Mouse (Mus musculus): ENCODE data around the gene Jade2.

The Jade2 gene

DNA sequence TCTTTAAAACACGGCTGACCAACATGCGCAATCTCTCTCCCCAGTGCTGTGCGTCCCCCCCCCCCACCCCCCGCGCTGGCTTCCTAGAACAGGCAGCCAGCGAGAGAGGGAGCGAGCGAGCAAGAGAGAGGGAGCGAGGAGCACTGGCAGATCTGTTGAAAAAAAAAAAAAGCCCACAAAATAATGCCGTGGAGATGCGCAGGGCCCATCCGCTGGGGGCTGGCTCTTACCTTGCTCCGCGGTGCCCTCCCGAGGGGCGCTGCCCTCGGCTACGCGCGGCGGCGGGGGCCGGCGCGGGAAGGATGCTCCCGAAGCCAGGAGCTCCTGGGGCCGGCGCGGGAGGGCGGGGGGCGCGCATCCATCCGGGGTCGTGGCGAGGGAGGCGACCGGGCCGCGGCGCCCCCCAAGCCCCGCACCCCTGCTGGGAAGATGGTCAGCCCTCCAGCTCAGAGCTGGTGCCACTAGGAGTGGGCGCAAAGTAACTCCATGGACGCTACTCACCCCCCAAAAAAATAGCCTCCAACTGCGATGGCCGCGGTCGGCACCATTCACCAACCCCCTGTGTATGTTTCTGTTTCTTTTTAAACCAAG is at the start of gene Jade2:
TSS of gene Jade2 (minus strand) at position 573 of the 591 bp plus-strand sequence.
- peak; percentile 57 for DNase-seq (ENCODE audit: extremely low spot score, low spot score)

DNA sequence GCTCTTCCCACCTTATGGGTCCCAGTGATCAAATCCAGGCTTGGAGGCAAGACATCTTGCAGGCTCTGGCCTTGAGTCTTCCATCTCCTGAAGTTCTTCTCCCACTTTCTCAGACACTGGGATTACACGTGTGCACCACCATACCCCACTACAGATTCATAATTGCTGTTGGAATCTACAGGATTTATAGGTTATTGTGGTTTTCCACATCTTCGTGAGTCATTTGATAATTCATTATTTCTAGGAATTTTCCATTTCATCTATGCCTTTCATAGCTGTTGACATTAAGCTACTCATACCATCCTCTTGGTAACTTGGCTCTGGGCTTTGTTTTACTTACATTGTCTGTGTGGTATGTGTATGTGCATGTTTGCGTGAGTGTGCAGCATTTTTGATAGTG is 46.8 kb upstream of the Jade2 start:
- no peak for DNase-seq (ENCODE audit: extremely low spot score, low spot score)

DNA sequence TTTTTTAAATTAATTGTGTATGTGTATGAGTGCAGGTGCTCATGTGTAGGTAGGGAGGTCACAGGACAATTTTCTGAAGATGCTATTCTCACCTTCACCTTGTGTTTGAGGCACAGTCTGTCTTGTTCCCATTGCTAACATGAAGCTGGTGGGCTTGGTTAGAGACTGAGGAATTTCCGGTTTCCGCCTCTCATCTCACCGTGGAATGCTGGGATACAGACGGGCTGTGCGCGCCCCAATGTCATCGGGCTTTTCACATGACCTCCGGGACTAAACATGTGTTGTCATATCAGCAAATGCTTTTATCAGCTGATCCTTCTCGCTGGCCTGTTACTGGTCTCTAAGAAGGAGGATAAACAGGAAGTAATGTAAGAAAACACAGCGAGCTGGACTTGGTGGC is 42.2 kb upstream of the Jade2 start:
- DNase-seq (ENCODE audit: extremely low spot score, low spot score): no peak

DNA sequence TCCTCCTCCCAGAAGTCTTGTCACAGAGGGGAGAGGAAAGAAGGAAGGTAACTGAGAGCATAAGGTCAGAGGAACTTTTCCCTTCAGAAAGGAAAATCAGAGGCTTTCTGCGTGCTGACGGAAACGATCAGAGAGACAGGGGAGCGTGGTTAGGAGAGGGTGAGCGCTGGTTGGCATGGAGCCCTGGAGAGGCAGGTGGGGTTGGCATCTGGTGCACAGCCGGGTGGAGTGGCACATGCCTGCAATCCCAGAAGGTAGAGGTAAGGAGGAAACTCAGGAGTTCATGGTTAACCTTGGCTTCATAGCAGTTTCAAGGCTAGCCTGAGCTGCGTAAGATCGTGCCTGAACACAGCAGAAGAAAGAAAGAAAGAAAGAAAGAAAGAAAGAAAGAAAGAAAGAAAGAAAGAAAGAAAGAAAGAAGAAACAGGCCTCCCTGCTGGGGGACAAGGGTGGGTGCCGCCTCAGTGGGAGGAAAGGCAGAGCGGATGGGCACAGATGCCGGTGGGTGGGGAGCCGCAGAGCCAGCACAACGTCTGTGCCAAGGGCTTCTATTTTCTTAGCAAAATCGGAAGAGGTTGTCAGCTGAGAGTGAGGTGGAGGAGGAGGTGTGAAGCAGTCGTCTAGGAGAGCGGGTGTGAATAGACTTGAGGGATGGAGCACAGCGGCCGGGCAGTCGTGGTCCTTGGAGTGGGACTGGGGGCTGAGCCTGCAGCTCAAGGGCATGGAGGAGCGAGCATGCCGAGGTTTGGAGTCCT is 41.0 kb upstream of the Jade2 start:
- no peak for DNase-seq (ENCODE audit: extremely low spot score, low spot score)

DNA sequence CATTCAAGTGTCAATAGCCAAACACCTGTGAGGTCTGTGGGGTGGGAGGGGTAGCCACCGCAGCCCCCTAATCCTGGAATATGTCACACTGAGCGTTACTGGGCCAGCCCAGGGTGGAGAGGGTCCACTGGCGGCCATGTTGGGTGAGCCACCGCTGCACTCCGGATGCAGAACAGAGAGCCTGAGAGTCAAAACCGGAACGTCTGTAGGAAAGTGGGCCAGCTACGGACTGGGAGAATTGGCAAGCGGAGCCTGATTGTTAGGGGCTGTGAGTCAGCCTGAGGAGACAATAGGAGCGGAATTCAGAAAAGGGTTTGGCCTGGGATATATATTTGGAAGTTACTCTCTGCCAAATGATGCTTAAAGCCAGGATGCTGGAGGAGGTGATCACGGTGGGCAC is 39.9 kb upstream of the Jade2 start:
- no peak for DNase-seq (ENCODE audit: extremely low spot score, low spot score)

DNA sequence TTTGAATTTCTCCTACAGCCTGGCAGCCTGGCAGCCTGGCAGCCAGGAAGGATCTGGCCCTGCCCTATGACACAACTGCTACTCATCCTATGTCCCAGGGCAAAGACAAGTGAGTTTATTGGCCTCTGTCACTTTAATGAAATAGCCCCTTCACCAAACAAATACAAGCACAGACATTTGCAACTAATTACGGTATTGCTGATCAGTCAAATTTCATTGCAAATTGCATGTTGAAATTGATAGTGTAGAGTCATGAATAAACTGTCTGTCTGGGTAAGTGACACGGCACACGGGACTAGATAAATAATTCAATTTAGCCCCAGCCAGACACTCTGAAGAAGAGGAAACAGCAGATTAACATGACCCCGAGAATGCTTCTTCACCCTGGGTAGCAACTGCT is 38.6 kb upstream of the Jade2 start:
- no peak for DNase-seq (ENCODE audit: extremely low spot score, low spot score)

DNA sequence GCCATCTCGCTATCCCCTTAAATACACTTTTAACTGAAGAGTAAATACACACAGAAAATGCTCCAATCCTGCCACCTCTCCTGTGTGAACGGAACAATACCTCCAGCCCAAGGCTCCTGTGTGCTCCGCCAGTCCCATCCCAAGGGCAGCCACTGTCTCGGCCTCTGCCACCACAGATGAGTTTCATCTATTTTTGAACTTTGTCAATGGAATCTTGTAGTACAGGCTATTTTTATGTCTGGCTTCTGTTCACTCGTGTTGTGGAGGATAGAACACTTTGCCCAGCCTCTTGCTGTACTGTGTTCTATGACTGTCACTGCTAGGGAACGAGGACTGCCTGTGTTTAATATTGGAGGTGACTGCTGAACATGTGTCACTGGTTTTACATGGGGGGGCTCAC is 28.2 kb upstream of the Jade2 start:
- DNase-seq (ENCODE audit: extremely low spot score, low spot score): no peak

DNA sequence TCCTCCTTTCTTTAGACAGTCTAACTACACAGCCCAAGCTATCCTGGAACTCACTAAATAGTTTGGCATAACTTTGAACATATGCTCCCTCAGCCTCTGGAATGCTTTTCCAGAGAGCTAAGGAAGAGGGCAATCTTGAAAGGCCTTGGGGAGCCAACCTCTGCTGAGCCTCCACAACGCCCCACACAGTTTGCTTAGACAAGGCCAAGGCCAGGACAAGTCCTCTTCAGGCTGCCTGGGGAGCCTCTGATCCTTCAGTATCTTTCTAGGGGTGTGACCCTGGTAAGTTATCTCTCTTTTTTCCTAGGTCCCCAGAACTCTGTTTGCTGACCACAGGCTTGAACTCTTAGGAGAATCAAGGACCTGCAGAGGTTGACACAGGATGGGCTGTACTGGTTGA is 26.6 kb upstream of the Jade2 start:
- no peak for DNase-seq (ENCODE audit: extremely low spot score, low spot score)

DNA sequence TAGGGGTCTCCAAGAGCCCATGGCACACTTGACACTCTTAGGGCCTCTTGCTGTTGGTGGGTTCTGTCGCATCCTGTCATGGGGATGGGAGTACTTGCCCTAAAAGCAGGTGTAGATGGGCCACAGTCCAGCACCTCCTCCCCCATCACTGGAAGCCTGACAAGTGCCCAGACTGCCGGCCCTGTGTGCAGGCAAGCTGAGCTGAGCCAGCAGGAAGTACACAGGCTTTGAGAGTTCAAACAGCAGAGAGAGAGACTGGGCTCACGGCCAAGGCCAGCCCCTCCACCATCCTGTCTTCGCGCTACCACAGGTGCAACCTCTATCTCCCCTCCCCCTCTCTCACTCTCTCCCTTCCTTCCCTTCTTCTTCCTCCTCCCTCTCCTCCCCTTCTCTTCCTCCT is 26.2 kb upstream of the Jade2 start:
- no peak for DNase-seq (ENCODE audit: extremely low spot score, low spot score)

DNA sequence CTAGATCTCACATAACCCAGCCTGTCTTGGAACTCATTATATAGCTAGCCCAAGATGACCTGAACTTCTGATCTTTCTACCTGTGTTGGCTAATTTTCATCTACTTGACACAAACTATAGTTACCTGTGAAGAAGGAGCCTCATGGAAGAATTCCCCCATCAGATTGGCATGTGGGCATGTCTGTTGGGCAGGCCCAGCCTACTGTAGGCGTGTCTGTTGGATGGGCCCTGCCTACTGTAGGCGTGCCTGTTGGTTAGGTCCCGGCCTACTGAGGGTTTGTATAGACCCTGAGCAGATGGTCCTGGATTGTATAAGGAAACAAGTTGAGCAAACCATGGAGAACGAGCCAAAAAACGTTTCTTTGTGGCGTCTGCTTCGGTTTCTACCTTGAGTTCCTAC is 24.3 kb upstream of the Jade2 start:
- no peak for DNase-seq (ENCODE audit: extremely low spot score, low spot score)

DNA sequence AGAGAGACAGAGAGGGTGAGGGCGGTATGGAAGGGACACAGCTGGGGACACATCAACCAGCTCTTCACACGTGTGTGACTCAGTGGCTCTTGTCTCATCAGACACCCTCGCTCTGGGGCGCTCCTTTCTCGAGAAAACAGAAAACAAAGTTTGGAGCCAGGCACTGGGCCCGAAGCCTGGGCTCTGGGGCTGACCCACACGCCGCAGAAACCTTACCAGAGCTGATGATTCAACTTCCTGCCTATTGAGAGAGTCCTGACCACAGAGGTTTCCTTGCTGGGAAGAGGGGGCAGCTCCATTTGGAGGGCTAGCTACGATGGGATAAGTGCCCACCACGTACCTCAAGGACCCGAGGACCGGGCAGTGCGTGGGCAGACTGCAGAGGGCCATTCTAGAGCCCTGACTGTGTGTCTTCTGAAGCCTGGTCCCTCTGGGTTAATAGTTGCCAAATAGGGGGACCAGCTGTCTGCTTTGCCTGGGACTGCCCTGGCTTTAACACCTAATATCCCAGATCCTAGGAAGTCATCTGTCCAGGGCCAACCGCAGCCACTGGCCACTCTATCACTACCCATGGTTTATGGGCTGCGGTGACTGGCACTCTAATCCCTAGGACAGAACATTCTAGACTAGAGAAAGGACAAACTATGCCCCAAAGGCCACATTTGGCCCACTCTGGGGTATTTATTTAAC is 23.7 kb upstream of the Jade2 start:
- DNase-seq (ENCODE audit: extremely low spot score, low spot score): no peak

DNA sequence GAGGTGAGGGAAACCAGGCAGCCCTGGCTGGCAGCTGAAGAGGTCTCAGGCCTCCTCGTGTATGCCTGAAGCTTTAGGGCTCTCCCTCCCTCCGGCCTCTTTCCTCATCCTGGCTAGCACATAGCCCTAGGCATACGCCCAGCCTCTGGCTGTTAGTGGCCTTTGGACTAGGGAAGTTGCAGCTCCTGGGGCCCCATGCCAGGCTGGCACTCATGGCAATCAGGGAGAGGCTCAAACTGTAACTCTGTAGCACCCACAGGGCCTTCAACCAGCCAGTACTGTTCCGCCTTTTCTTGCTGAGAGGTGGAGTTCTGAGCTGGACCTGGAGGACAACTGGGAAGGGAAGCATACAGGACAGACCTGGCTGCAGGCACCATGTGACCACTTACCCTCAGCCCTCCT is 19.5 kb upstream of the Jade2 start:
- DNase-seq (ENCODE audit: extremely low spot score, low spot score): no peak

DNA sequence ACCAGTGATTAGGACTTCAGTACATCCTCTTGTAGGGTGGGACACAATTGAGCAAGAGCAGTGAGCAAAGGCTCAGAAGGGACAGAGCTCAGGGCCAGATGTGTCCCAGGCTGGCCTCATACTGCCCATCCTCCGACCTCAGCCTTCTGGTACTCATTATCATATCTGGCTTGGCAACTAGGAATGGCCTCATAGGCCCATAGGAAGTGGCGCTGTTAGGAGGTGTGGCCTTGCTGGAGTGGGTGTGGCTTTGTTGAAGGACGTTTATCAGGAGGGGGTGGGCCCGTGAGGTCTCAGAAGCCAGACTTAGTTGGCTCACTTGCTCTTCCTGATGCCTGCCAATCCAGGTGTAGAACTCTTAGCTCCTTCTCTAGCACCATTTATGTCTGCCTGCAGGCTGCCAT is 18.3 kb upstream of the Jade2 start:
- DNase-seq (ENCODE audit: extremely low spot score, low spot score): no peak

DNA sequence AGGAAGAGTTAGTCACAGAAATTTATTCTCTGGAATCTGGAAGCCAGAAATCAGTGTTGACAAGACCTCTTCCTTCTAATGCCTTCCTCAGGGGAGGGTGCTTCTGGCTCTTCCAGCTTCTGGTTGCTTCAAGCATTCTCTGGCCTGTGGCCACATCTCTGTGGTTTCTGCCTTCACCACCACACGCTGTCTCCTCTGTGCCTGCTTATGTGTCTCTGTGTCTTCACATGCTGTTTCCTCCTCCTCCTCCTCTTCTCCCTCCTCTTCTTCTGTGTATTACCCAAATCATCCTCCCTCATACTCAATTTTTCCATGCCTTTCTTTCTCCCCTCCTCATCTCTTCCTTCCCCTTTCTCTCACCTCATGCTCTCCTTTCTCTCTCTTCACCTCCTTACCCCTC is 17.6 kb upstream of the Jade2 start:
- DNase-seq (ENCODE audit: extremely low spot score, low spot score): no peak

DNA sequence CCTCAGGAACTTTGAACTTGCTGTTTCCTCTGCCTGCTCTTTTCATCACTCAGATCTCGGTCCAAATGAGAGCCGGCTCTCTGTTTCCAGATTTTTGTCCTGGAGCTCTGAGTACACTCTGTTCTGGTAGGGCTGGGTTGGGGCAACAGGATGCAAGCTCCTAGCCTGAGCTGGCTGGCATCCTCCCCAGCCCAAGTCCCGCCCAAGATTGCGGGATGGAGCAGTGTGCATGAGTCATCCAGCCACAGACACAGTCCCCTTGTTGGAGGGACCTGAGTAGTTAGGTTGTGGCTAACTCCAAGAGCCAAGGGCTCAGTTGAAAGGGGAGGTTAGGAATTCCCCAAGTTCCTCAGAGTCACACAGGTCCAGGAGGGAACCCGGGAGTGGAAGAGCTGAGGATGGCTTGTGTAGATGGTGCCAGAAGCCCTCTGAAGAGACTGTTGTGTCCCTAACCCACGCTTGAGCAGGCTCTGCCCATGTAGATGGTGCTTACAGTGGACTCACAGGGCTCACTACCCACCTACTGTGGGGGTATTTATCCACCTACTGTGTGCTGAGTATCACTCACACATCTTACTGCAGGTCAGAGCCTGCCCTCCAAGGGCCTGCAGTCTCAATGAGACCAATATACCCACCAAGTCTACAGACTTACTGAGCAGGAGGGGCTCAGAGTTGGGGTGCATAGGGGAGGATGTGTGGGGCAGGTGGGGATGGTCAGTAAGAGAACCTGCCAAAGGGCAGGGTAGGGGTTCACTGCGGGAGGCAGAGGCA is 17.0 kb upstream of the Jade2 start:
- no peak for DNase-seq (ENCODE audit: extremely low spot score, low spot score)

DNA sequence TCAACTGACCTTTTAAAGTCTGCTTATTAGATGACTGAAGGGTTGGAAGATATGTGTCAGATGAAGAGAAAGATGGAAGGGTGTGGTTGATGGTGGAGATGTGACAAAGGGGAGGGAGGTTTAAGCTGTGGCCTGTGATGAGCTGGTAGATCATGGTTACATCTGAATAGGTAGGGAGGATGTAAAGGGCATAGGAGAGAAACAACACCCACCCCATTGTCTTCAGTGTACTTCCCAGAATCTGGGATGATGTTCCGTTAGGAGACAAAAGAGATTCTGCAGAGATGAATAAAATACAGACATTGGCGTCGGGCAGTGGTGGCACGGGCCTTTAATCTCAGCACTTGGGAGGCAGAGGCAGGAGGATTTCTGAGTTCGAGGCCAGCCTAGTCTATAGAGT is 15.7 kb upstream of the Jade2 start:
- DNase-seq (ENCODE audit: extremely low spot score, low spot score): no peak

DNA sequence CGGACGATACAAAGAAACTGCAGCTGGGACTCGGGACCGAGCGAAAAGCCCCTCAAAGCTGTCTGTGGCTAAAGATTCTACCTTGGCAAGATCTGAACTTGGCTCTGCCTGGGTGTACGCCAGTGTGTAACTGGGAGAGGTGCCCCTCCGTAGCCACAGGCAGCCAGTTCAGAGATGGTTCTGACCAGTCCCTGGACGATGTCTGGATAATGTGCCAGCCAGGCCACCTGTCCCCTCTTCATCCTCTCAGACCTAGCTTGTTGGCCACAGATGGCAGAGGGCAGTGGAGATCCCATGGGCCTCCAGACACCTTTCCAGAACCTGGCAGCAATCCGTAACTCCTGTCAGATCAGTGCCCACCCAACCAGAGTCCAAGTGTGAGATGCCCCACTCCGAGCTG is 9.8 kb upstream of the Jade2 start:
- DNase-seq (ENCODE audit: extremely low spot score, low spot score): no peak

DNA sequence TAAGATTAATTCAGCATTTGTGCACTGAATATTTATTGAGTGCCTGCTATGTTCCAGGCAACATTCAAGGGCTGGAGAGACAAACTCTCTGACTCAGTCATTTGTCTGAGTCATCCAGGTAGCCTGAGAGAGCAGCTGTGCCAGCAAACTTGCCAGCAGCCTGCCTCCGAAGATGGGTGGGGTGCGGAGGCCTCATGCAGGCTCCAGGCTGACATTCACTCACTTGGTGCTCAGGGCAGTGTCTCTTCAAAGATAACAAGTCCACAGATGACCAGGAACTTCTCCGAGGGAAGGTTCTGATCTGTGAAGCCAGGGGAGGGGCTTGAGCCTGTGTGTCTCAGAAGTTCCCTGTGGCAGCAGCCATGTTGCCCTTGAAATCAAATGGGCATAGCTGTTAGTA is 8.6 kb upstream of the Jade2 start:
- DNase-seq (ENCODE audit: extremely low spot score, low spot score): no peak

DNA sequence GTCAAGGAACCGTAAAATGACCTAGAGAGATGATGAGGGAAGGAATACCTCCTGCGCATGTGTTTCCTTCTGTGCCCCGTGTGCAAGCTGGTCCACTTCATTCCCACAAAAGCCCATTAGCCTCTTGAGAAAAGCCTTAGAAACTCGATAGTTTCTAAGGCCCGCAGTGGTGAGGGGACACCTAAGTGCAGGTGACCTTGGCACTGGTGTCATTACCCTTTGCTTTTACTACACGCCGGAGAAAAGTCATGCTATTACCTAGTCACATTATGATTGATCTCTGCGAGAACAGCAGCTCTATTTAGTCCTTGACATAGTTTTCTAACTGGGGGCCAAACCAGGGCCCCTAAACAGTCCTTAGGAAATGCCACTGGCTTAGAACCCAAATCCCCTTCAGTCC is 3.2 kb upstream of the Jade2 start:
- DNase-seq (ENCODE audit: extremely low spot score, low spot score): no peak

DNA sequence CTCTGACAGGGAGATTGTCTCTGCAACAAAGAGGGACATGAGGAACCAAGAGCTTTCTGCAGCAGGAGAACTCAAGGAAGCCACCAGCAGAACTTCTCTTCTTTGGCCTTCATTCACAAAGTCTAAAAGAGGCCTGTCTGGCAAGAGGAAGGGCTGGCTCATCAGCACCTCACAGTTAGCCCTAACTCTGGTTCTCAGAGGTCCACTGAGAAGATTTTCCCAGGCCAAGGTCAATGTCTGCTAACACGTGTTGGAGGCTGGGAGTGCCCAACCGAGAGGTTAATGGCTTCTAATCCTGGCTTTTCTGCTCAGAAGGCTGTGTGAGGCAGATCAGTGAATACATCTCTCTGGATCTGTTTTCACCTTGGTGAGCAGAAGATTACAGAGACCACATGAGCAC is 2.1 kb upstream of the Jade2 start:
- DNase-seq (ENCODE audit: extremely low spot score, low spot score): no peak

DNA sequence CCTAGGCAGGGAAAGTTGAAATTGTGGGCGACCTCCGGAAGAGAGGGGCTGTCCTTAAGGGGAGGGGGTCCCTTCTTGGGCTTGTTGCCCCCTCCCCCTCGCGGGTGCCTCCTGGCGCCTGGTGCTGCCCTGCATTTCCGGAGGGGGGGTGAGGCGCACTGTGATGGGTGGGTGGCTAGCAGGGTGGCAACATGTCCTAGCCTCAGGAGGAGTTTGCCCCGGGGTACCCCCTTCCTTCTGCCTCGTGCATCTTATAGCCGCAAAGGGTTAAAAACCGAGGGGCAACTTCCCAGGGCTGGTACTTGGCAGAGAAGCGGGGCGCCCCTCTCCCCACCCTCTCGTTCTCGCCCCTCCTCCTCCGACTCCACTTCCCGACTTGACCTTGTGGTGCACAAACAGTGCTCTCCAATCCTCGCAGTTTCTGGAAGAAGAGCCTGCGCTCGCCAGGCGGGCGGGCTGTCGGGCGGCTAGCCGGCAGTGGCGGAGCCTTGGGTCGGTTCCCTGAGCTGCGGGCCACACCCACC is 1.1 kb upstream of the Jade2 start:
- DNase-seq (ENCODE audit: extremely low spot score, low spot score): peak; percentile 59
